Mouse (Mus musculus) limb, embryonic 14.5 days (tissue): ENCODE measurements around the gene Arih1. TPM values are rescaled to one million over a fixed set of nuclear protein-coding genes. Genes with fewer than 3 reads are reported as not detected.
A peak's percentile ranks its signal among the peaks of the same experiment; 100 is the strongest.

Experiments
- ATAC-seq: fragments of 200-750 bp; cut with Nextera tagmentation; 2 replicates; pipeline ENCODE4 v1.8.0; 2017; ENCODE audit warnings: low read depth, moderate number of reproducible peaks, moderate TSS enrichment; ENCODE audit not compliant: low FRiP score
- DNase-seq: peaks from one replicate; pipeline ENCODE4 v3.0.0-alpha.2; 2015; ENCODE audit warnings: low spot score
- H3K27ac ChIP-seq: fragments of 300-500 bp; sonication (generic); replicated peaks from 2 replicates; pipeline ENCODE4 v1.5.1; 2014; ENCODE audit warnings: low read depth, mild to moderate bottlenecking, low read length, moderate library complexity, mixed read lengths
- H3K27me3 ChIP-seq: fragments of 300-500 bp; sonication (generic); 2 replicates; pipeline ENCODE4 v1.6.1; 2014; ENCODE audit warnings: low read length, mixed read lengths; ENCODE audit not compliant: control insufficient read depth, insufficient read depth
- H3K36me3 ChIP-seq: fragments of 300-500 bp; sonication (generic); 2 replicates; pipeline ENCODE4 v1.6.1; 2014; ENCODE audit warnings: mild to moderate bottlenecking, low read length, moderate library complexity, mixed read lengths; ENCODE audit not compliant: control insufficient read depth, insufficient read depth
- H3K4me1 ChIP-seq: fragments of 300-500 bp; sonication (generic); 2 replicates; pipeline ENCODE4 v1.6.1; 2014; ENCODE audit warnings: antibody characterized with exemption, low read length, mixed read lengths; ENCODE audit not compliant: control insufficient read depth, insufficient read depth
- H3K4me2 ChIP-seq: fragments of 300-500 bp; sonication (generic); replicated peaks from 2 replicates; pipeline ENCODE4 v1.6.1; 2014; ENCODE audit warnings: low read depth, mild to moderate bottlenecking, low read length, moderate library complexity; ENCODE audit not compliant: severe bottlenecking
- H3K4me3 ChIP-seq: fragments of 300-500 bp; sonication (generic); replicated peaks from 2 replicates; pipeline ENCODE4 v1.5.1; 2014; ENCODE audit warnings: low read length
- H3K9ac ChIP-seq: fragments of 300-500 bp; sonication (generic); 2 replicates; pipeline ENCODE4 v1.6.1; 2014; ENCODE audit warnings: mild to moderate bottlenecking, low read depth, low read length, moderate library complexity; ENCODE audit not compliant: severe bottlenecking
- H3K9me3 ChIP-seq: fragments of 300-500 bp; sonication (generic); 2 replicates; pipeline ENCODE4 v1.6.1; 2016; ENCODE audit warnings: low read length; ENCODE audit not compliant: control insufficient read depth
- POLR2A ChIP-seq: fragments of 200-500 bp; IDR thresholded peaks from 2 replicates; pipeline ENCODE4 v1.8.0; 2012; ENCODE audit warnings: inconsistent platforms, mild to moderate bottlenecking, moderate library complexity, borderline replicate concordance; ENCODE audit not compliant: insufficient read depth, insufficient read length; ENCODE audit errors: extremely low read depth
- WGBS: fragments of 180-500 bp; shearing (Covaris S2); extraction: QIAGEN DNeasy Blood & Tissue Kit; methylation state at CpG from one replicate; pipeline ENCODE4 v1.1.7; 2014; 5-methylcytosine and 5-hydroxymethylcytosine counted together
- polyA plus RNA-seq, 2 experiments: library from polyadenylated mRNA; depleted of rRNA in 1 of 2; stranded (reverse) in 1 of 2; unstranded in 1 of 2; fragments of >200 nt; fragmentation: Nextera tagmentation in 1 of 2; extraction: Ambion mirVana in 1 of 2; gene quantifications; 2 replicates each; pipeline versions ENCODE4 v1.2.1 to v1.2.3; 2012 to 2014

Arih1 gene
- polyA plus RNA-seq, 2 experiments: 16.8 to 48.6 TPM

- WGBS: 96% methylated on average over 1 of the region's 1 CpGs
- TF ChIP-seq POLR2A: no peak
- DNase-seq: no peak
- no peak for ATAC-seq
- no peak overlapping the region for H3K4me3 ChIP-seq
- no peak overlapping the region for H3K27ac ChIP-seq
- no peaks in the 10 kb centered on the region for H3K9me3 ChIP-seq
- H3K27me3 ChIP-seq: no peaks in the 10 kb centered on the region
- no peak overlapping the region for H3K4me2 ChIP-seq
- no peaks in the 10 kb centered on the region for H3K4me1 ChIP-seq
- peaks cover 63% of the 10 kb centered on the region for H3K36me3 ChIP-seq
- no peak overlapping the region for H3K9ac ChIP-seq
These were observed 79.1 kb downstream of the Arih1 start for GRCm38 (mm10) chr9:59407271-59407670.

DNA sequence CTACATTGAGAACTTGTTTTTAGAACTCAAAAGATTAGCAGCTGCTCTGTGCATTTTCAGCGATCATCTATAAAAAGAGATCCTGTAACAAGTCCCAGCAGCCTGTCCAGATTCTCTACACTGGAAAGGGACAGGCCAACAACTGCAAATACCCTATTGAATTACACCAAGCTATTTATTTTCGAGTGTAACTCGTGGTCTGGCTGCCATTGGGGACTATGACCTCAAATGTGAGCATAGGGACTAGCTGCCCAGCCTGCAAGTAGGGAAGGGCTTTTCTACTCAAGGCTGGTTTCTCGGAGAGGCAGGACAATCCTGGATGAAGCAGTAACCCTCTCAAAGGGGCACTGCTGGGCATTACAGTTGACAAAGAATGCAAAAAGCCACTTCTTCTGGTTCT lies 97.3 kb downstream of the Arih1 start:
- ATAC-seq: peak; percentile 30; the same call in 1 of the 2 replicates
- H3K27me3 ChIP-seq: no peaks in the 10 kb centered on the region
- H3K4me3 ChIP-seq: no peak overlapping the region
- H3K4me1 ChIP-seq: no peaks in the 10 kb centered on the region
- TF ChIP-seq POLR2A: no peak
- no peak overlapping the region for H3K9ac ChIP-seq
- DNase-seq: no peak
- 80% methylated on average over 4 of the region's 4 CpGs for WGBS
- H3K4me2 ChIP-seq: no peak overlapping the region
- H3K9me3 ChIP-seq: no peaks in the 10 kb centered on the region
- peaks cover 39% of the 10 kb centered on the region for H3K36me3 ChIP-seq
- H3K27ac ChIP-seq: no peak overlapping the region

DNA sequence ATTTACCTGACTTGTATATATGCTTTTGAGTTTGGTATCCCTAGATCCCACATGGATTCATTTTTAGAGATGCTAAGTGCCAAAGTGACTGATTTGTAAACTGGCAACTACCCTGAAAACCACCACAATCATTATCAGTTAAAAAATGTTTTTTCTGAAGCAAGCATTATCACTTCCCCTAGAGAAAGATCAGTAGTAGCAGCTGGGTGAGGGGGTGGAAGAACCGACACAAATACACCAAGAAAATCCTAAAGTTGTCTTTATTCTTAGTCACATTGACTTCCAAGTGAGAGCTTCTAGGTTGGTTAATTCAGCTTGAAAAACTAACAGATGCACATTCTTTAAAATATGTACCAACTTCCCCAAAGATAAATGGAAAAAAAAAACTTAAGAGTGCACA lies 98.1 kb downstream of the Arih1 start:
- no peak overlapping the region for H3K9ac ChIP-seq
- DNase-seq (no peak), ATAC-seq (no peak)
- no peaks in the 10 kb centered on the region for H3K27me3 ChIP-seq
- H3K36me3 ChIP-seq: peaks cover 33% of the 10 kb centered on the region
- no peak overlapping the region for H3K4me2 ChIP-seq
- H3K9me3 ChIP-seq: no peaks in the 10 kb centered on the region
- H3K27ac ChIP-seq: no peak overlapping the region
- H3K4me1 ChIP-seq: no peaks in the 10 kb centered on the region
- no peak for TF ChIP-seq POLR2A
- 84% methylated on average over 1 of the region's 1 CpGs for WGBS
- no peak overlapping the region for H3K4me3 ChIP-seq

DNA sequence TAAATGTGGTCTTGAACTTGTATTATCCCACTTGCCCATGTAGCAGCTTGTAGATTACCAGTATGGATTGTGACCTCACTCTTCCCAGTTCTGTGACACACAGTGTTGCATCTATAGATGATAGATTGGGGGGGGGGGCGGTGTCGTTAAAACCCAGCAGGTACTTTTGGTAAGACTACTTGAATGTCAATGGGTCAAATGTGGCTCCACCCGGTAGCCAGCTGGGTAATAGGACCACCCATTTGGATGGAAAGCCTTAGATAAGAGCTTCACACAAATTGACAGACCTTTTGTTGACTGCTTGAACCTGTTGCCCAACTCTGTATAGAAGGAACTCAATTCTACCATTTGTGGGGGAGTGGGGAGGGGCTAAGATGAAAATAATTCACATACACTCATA lies 99.0 kb downstream of the Arih1 start:
- ATAC-seq: no peak
- TF ChIP-seq POLR2A: no peak
- H3K36me3 ChIP-seq: peaks cover 24% of the 10 kb centered on the region
- no peak overlapping the region for H3K4me3 ChIP-seq
- no peak overlapping the region for H3K9ac ChIP-seq
- H3K4me2 ChIP-seq: no peak overlapping the region
- no peak for DNase-seq
- H3K9me3 ChIP-seq: no peaks in the 10 kb centered on the region
- 67% methylated on average over 3 of the region's 3 CpGs for WGBS
- no peaks in the 10 kb centered on the region for H3K27me3 ChIP-seq
- no peaks in the 10 kb centered on the region for H3K4me1 ChIP-seq
- H3K27ac ChIP-seq: no peak overlapping the region

- H3K27me3 ChIP-seq: no peaks in the 10 kb centered on the region
- no peaks in the 10 kb centered on the region for H3K9me3 ChIP-seq
- no peak overlapping the region for H3K27ac ChIP-seq
- no peaks in the 10 kb centered on the region for H3K4me1 ChIP-seq
- no peaks in the 10 kb centered on the region for H3K36me3 ChIP-seq
- no peak for ATAC-seq
- H3K4me2 ChIP-seq: no peak overlapping the region
- H3K9ac ChIP-seq: no peak overlapping the region
- H3K4me3 ChIP-seq: no peak overlapping the region
- DNase-seq: no peak
- 90% methylated on average over 15 of the region's 15 CpGs for WGBS
- TF ChIP-seq POLR2A: no peak
These were observed 110.8 kb downstream of the Arih1 start for GRCm38 (mm10) chr9:59375626-59376025.

DNA sequence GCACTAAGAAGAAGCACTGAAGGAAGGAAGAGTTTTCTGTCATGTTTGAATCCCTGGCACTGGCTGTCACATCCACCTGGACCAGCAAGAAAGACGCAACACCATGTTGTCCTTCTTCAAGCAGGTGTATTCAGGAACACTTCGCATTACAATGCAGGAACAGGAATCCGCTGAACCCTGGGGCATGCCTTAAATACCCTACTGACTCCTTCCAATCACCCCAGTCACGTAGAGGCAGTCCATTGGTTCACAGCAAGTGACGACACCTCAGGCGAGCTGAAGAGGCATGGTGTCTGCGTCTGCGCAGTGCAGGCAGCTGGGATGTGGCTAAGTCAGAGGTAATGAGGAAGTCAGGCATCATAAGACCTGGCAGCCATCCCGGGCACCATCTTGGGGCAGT lies 116.8 kb downstream of the Arih1 start:
- no peaks in the 10 kb centered on the region for H3K36me3 ChIP-seq
- no peaks in the 10 kb centered on the region for H3K9me3 ChIP-seq
- no peaks in the 10 kb centered on the region for H3K27me3 ChIP-seq
- TF ChIP-seq POLR2A: no peak
- H3K27ac ChIP-seq: no peak overlapping the region
- DNase-seq: no peak
- 91% methylated on average over 9 of the region's 9 CpGs for WGBS
- H3K4me1 ChIP-seq: no peaks in the 10 kb centered on the region
- H3K9ac ChIP-seq: no peak overlapping the region
- no peak for ATAC-seq
- no peak overlapping the region for H3K4me3 ChIP-seq
- H3K4me2 ChIP-seq: no peak overlapping the region
